Mouse (Mus musculus): ENCODE results near the gene Tmc3.

Tmc3 gene

GRCm38 (mm10) chr7:83641163-83641562 is 56.4 kb downstream of the Tmc3 start:
- DNase-seq, result no peak

DNA sequence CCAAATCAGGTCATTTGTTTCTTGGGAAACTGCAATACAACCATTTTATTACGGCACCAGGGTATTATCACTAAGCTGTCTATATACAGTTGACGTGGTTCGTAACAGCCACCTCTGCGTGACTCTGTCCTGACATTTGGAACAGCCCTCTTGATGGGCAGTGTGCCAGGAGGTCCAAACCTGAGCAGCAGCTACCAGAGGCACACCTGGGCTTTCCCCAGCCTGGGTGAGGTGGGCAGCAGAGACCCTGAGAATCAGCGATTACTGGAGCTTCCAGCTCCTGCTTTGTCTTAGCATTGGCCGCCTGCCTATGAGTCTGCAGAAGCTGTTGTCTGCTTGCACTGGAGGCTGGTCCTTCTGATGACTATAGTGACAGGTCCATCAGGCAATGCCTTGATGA is 58.9 kb downstream of the Tmc3 start:
- DNase-seq, result no peak

DNA sequence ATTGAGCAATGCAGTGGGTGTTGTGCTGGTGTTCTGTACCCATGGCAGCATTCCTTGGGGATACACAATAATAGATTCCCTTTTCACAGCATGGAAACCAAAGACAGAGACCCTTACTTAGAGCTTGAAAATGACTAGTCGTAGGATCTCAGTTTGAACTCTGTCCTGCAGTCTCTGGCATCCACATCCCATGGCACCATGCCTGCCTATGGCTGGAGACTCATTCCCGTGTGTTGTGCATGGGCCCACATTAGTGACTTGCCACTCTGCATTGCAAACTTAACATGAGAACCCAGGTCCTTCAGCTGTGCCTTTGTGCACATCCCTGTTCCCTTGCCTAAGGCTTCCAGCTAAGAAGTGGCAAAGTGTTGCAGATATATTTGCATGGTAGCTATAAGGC is 60.0 kb downstream of the Tmc3 start:
- no peak for DNase-seq

DNA sequence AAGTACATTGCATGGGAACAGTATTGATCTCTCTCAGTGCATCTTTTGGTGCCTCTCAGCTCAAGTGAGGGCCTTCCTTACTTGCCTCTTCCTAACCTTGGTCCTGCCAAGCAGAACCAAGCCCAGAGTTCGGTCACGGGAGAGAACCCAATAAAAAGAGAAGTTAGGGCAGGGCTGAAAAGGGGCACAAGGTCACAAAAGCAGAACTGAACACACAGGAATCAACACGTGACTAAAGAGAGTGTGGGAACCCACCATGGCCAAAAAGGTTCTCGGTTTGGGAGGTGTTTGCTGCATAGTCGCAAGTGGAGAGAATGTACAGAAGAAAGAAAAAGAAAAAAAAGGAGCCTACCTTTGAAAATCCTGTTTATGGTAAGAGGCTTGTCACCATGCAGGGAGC is 60.7 kb downstream of the Tmc3 start:
- no peak for DNase-seq

DNA sequence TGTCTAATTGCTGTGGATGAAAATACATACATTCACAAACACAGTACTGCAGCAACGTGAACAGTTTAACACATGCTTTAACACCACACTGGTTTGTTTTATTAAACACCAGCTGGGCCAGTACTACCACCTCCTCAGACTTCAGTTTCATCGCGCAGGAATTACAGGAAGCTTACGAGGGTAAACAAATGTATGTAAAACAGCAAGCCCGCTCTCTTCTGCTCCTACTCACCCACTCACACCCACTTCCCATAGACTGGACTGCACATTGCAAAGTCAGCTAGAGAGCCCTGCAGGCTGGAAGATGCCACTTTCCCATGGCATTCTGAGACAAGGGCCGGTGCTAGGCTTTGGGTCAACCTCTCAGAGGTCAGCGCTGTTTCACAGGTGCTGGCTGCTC is 64.1 kb downstream of the Tmc3 start:
- DNase-seq, result no peak

DNA sequence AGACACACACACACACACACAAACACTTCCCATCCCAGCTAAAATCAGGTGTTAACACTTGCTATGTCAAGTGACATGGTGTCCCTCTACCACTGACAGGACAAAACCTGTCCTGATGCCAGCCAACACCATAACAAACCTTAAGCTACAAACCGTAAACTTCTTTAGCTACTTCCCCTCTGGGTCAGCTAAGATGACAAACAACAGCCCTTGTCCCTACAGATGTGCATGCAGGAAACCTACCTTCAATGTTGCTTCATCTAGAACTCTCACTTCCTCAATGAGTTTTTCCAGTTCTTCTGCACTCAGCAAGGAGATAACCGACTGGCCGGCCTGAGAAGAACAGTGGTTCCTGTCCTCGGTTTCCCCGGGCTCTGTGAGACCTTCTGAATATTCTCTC is 65.9 kb downstream of the Tmc3 start:
- DNase-seq, result no peak

GRCm38 (mm10) chr7:83652498-83652897 is 67.8 kb downstream of the Tmc3 start:
- DNase-seq, result no peak

DNA sequence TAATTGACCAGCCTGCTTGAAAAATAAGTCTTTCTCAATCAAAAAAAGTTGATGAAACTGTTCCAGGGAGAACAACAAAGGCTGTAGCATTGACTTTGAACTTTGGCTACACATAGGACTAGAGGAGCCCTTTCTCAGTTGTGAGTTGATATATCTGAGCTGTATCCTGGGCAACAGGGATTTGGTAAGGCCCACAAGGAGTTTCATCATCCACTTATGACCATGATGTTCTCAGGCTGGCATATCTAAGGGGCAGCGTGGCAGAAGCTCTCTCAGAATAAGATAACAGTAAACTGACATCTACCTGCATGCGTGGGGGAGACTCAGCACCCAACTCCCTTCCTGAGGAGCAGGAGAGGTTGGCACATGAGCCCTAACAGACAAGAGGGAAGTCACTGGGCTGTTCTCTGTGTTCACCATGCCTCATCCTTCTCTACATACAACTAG is 68.9 kb downstream of the Tmc3 start:
- DNase-seq, result no peak

- no peak for DNase-seq
Observed at GRCm38 (mm10) chr7:83654196-83654595, 69.5 kb downstream of the Tmc3 start.

GRCm38 (mm10) chr7:83654938-83655630 is 70.4 kb downstream of the Tmc3 start:
- DNase-seq, result no peak

DNA sequence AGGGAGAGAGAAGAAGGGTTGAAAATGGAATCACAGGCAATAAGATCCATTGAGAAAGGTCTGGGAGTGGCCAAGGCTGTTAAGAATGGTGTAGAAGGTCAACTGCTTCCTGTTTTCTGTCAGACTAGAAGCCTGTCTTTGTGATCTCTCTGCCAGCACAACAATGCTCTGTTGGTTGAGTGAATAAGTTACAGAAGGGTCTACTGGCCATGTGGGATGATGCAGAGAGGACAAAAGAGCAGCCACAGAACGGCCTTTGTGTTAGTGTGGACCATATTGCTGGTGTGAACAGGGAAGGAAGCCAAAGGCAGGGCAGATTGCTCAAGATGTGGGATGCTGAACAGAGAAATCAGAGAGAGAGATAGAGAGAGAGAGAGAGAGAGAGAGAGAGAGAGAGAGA is 74.0 kb downstream of the Tmc3 start:
- DNase-seq, result no peak

GRCm38 (mm10) chr7:83659159-83660065 is 74.7 kb downstream of the Tmc3 start:
- no peak for DNase-seq

DNA sequence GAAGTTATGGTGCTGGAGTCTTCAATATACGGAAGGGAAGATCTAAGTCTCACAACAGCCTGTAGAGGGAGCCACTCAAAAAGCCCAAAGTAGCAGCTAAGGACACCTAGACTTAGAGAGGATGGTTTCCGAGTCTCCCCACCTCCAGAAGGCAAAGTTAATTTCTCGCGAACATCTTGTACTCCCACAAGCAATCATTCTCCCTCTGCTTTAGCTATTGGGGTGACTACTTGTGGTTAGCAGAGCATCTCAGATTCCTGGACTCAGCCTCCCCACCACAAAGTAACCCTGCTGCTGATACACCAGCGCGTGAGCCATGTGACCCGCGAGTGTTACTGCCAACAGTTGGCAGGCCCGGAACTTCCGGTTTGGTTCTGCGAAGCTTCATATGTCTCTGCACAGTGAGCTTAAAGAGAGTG is 75.6 kb downstream of the Tmc3 start:
- DNase-seq, result no peak

- DNase-seq, result no peak
Observed at GRCm38 (mm10) chr7:83661031-83661430, 76.3 kb downstream of the Tmc3 start.

DNA sequence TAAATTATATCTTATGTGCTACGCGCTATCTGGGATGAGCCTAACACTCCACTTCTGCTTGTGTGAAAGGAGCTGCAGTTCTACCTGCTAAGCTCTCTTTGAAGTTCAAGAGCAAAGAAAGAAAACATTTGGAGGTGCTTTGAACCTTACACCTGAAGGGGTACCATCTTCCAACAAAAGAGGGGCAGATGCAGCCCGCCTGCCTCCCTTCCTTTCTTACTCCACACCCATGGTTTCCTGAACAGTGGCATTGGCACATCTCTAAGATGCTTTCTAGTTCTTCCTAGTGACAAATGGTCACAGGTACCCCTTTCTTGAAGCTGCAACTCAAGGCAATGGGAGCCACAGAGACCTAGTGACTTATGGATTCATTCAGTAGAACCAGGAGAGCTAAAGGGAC is 77.0 kb downstream of the Tmc3 start:
- DNase-seq, result no peak

DNA sequence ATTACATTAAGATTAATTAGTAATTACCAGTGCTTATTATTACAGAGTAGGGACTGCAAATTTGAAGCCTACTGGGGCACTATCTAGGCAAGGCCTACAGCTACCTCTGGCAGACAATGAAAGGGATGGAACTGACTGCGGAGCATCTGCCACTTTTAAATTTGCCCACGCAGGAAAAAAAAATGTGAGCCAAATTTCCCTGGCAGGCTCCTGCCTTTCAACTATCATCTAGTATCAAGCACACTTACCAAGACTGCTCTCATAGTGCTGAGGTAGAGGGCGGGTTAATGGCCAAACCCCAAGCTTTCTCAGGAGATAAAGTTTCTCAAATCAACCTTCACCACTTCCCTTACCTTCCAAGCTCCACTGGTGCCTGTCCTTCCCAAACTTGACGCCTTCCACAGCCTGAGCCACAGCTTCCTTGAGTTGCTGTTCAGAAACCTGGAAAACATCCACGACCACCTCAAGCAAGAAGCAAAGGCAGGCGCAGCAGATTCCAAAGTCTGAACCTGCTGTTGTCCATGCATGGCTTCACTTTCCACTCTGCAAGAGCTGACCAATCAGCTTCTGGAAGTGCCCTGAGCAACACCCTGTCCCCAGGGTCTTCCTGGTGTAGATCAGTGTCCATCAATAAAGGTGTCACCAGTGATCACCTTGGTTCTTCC is 78.1 kb downstream of the Tmc3 start:
- no peak for DNase-seq

- no peak for DNase-seq
Observed at GRCm38 (mm10) chr7:83666087-83666595, 81.4 kb downstream of the Tmc3 start.

DNA sequence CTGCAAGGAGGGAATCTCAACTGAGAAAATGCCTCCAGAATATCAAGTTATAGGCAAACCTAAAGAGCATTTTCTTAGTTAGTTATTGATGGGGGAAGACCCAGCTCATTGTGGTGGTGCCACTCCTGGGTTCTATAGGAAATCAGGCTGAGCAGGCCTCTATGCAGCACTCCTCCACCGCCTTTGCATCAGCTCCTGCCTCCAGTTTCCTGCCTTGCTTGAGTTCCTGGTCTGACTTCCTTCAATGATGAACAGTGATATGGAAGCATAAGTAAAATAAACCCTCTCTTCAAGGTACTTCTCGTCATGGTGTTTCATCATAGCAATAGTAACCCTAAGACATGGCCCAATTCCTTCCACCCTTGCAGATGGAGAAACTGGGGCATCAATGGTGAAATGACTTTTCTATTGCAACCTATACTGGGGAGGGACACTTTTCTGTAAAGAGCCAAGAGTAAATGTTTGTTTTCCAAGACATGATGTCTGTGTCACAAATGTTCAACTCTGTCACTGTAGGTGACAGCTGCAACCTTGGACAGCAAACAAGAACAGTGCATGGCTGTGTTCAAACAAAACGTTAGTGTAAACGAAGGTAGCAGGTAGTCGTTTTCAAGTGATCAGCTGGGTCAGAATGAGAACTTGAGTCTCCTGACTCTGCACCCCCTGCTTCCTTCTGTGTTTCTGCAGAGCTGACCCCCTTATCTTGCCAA is 83.4 kb downstream of the Tmc3 start:
- no peak for DNase-seq

DNA sequence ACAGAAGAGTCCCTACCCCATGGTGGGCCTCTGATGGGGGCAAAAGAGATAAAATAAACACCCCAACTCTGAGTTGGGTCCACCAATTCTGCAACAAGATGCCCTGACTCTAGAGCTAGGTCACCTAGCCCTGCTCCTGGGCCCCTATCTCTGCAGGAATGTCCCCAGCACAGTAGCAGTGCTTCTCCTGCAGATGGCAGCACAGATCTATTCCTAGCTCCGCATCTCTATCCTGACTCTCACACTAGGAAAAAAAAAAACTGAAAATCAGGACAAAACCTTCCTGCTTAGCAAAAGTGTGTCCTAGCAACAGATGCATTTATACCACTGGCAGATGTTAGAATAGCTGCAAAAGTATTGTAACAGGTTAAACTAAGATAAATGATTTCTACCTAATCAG is 84.0 kb downstream of the Tmc3 start:
- DNase-seq, result peak; percentile 66

DNA sequence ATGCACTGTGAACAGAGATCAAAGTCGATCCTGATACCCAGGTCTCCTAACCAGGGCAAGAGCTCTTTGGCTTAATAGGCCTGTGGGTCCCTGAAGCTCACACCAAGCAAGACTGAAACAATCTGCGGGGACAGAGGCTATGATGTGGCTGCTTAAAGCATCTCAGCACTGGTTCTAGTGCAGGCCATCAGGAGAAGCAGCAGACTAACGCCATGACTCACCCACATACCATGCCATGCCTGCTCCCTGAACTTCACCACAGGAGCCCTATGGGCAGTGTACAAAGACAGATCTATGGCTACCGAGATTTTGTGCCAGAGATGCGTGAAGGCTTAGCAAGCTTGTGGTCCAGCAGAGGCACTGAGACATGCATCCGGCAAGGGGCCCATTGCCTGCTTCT is 86.8 kb downstream of the Tmc3 start:
- DNase-seq, result no peak
